Mouse (Mus musculus) CH12.LX (cell line): Measurements from ENCODE around the gene Gm10491. TPM values are rescaled to one million over a fixed set of nuclear protein-coding genes. Genes with fewer than 3 reads are reported as not detected.

Experiments used
- DNase-seq: peaks from one replicate; pipeline ENCODE4 v3.0.0-alpha.2; 2013; ENCODE audit errors: extremely low read depth
- H3K27ac ChIP-seq: 2 replicates; pipeline ENCODE4 v1.5.1; 2012; ENCODE audit warnings: low read depth, mild to moderate bottlenecking, control low read depth, moderate library complexity; ENCODE audit not compliant: insufficient read depth
- H3K27me3 ChIP-seq: replicated peaks from 2 replicates; pipeline ENCODE3; 2012; ENCODE audit warnings: inconsistent platforms
- H3K36me3 ChIP-seq, 2 experiments: replicated peaks in 1 of 2; 2 replicates each; pipeline versions ENCODE3 to v1.6.1; 2012; ENCODE audit warnings: inconsistent platforms in 1 of 2, low read length in 1 of 2, mild to moderate bottlenecking in 1 of 2, mixed read lengths in 1 of 2, moderate library complexity in 1 of 2; ENCODE audit not compliant: control insufficient read depth in 1 of 2, insufficient read depth in 1 of 2
- H3K4me1 ChIP-seq, 2 experiments: 2 replicates each; pipeline ENCODE4 v1.6.1; 2012; ENCODE audit warnings: inconsistent platforms in 1 of 2, moderate library complexity in 1 of 2; ENCODE audit not compliant: insufficient read depth in 2 of 2, control insufficient read depth in 1 of 2
- H3K4me2 ChIP-seq: 2 replicates; pipeline ENCODE4 v1.6.1; 2012; ENCODE audit warnings: low read depth, mild to moderate bottlenecking, control low read depth; ENCODE audit not compliant: poor library complexity, insufficient read depth, severe bottlenecking
- H3K4me3 ChIP-seq, 3 experiments: fragments of 150-350 bp in 1 of 3; sonication (generic) in 1 of 3; replicated peaks in 1 of 3; 2 replicates each; pipeline versions ENCODE3 to v1.5.1; 2011 to 2012; ENCODE audit warnings: low read depth in 2 of 3, low read length in 2 of 3, mild to moderate bottlenecking in 2 of 3, moderate library complexity in 2 of 3, control low read depth in 1 of 3, improper control_type of control experiment in 1 of 3, inconsistent platforms in 1 of 3, mixed read lengths in 1 of 3; ENCODE audit not compliant: poor library complexity in 1 of 3
- H3K79me2 ChIP-seq: replicated peaks from 2 replicates; pipeline ENCODE4 v1.6.1; 2012; ENCODE audit warnings: mild to moderate bottlenecking, moderate library complexity; ENCODE audit not compliant: control insufficient read depth, poor library complexity, insufficient read depth, severe bottlenecking; ENCODE audit errors: extremely low read depth
- H3K9ac ChIP-seq: 2 replicates; pipeline ENCODE4 v1.6.1; 2012; ENCODE audit warnings: low read depth, mild to moderate bottlenecking, control low read depth, moderate library complexity; ENCODE audit not compliant: insufficient read depth
- H3K9me3 ChIP-seq: replicated peaks from 2 replicates; pipeline ENCODE3; 2012; ENCODE audit warnings: low read length, inconsistent platforms, mixed read lengths
- CHD2 ChIP-seq: IDR thresholded peaks from 2 replicates; pipeline ENCODE4 v1.6.1; 2011; ENCODE audit warnings: low read length, improper control_type of control experiment
- EP300 ChIP-seq: IDR thresholded peaks from 2 replicates; pipeline ENCODE4 v1.6.1; 2011; ENCODE audit warnings: low read length, improper control_type of control experiment
- ETS1 ChIP-seq: conservative IDR thresholded peaks from 2 replicates; pipeline ENCODE4 v1.6.1; 2012; ENCODE audit warnings: low read depth, mild to moderate bottlenecking, inconsistent platforms, low read length, improper control_type of control experiment, moderate library complexity
- GABPA ChIP-seq: IDR thresholded peaks from 2 replicates; pipeline ENCODE4 v1.6.1; 2012; ENCODE audit warnings: low read depth, low read length, improper control_type of control experiment, inconsistent platforms; ENCODE audit not compliant: insufficient replicate concordance
- HCFC1 ChIP-seq: IDR thresholded peaks from 2 replicates; pipeline ENCODE4 v1.6.1; 2012; ENCODE audit warnings: low read depth, mild to moderate bottlenecking, inconsistent platforms, low read length, improper control_type of control experiment
- JUN ChIP-seq: IDR thresholded peaks from 2 replicates; pipeline ENCODE4 v1.6.1; 2011; ENCODE audit warnings: low read depth, mild to moderate bottlenecking, low read length, improper control_type of control experiment, moderate library complexity; ENCODE audit not compliant: insufficient read depth
- KAT2A ChIP-seq: IDR thresholded peaks from 2 replicates; pipeline ENCODE4 v1.6.1; 2012; ENCODE audit warnings: low read length, improper control_type of control experiment, inconsistent platforms; ENCODE audit not compliant: insufficient replicate concordance
- MAFK ChIP-seq: IDR thresholded peaks from 2 replicates; pipeline ENCODE4 v1.6.1; 2011; ENCODE audit warnings: low read length, improper control_type of control experiment; ENCODE audit not compliant: insufficient replicate concordance
- MXI1 ChIP-seq: IDR thresholded peaks from 2 replicates; pipeline ENCODE4 v1.6.1; 2011; ENCODE audit warnings: mild to moderate bottlenecking, low read depth, low read length, improper control_type of control experiment
- NELFE ChIP-seq: IDR thresholded peaks from 2 replicates; pipeline ENCODE4 v1.6.1; 2011; ENCODE audit warnings: low read depth, low read length, improper control_type of control experiment
- PAX5 ChIP-seq: IDR thresholded peaks from 2 replicates; pipeline ENCODE4 v1.6.1; 2012; ENCODE audit warnings: low read length, inconsistent platforms, mixed read lengths
- POLR2A ChIP-seq: IDR thresholded peaks from 2 replicates; pipeline ENCODE4 v1.6.1; 2011; ENCODE audit warnings: low read depth, mild to moderate bottlenecking, improper control_type of control experiment, low read length
- RAD21 ChIP-seq: IDR thresholded peaks from 2 replicates; pipeline ENCODE4 v1.6.1; 2011; ENCODE audit warnings: low read depth, mild to moderate bottlenecking, low read length, improper control_type of control experiment, moderate library complexity
- RCOR1 ChIP-seq: conservative IDR thresholded peaks from 2 replicates; pipeline ENCODE4 v1.6.1; 2012; ENCODE audit warnings: low read depth, mild to moderate bottlenecking, inconsistent platforms, low read length, improper control_type of control experiment
- SMC3 ChIP-seq: IDR thresholded peaks from 2 replicates; pipeline ENCODE4 v1.6.1; 2011; ENCODE audit warnings: low read depth, low read length, improper control_type of control experiment
- TCF12 ChIP-seq: IDR thresholded peaks from 2 replicates; pipeline ENCODE4 v1.6.1; 2014; ENCODE audit warnings: low read depth, mild to moderate bottlenecking, inconsistent platforms, low read length, improper control_type of control experiment
- UBTF ChIP-seq: IDR thresholded peaks from 2 replicates; pipeline ENCODE4 v1.6.1; 2012; ENCODE audit warnings: low read depth, mild to moderate bottlenecking, inconsistent platforms, low read length, improper control_type of control experiment, moderate library complexity
- USF1 ChIP-seq: IDR thresholded peaks from 2 replicates; pipeline ENCODE4 v1.6.1; 2014; ENCODE audit warnings: low read depth, mild to moderate bottlenecking, inconsistent platforms, low read length, improper control_type of control experiment
- USF2 ChIP-seq: conservative IDR thresholded peaks from 2 replicates; pipeline ENCODE4 v1.6.1; 2011; ENCODE audit warnings: low read depth, low read length, improper control_type of control experiment
- ZC3H11A ChIP-seq: IDR thresholded peaks from 2 replicates; pipeline ENCODE4 v1.6.1; 2012; ENCODE audit warnings: low read depth, mild to moderate bottlenecking, inconsistent platforms, low read length, improper control_type of control experiment
- ZKSCAN1 ChIP-seq: IDR thresholded peaks from 2 replicates; pipeline ENCODE4 v1.6.1; 2012; ENCODE audit warnings: low read depth, inconsistent platforms, low read length, improper control_type of control experiment, borderline replicate concordance
- ZMIZ1 ChIP-seq: IDR thresholded peaks from 2 replicates; pipeline ENCODE4 v1.6.1; 2012; ENCODE audit warnings: low read depth, mild to moderate bottlenecking, inconsistent platforms, low read length, improper control_type of control experiment
- ZNF384 ChIP-seq: IDR thresholded peaks from 2 replicates; pipeline ENCODE4 v1.6.1; 2012; ENCODE audit warnings: low read depth, low read length, improper control_type of control experiment, inconsistent platforms
- dilution Hi-C: fragments of 300-500 bp; cut with MboI; formaldehyde crosslinking; loops from 2 replicates; pipeline ENCODE4 v1.14.3; 2020; ENCODE audit warnings: low sequenced_read_pairs; ENCODE audit not compliant: extremely low pct_unique_long_range_greater_than_20kb, extremely low pct_ligation_motif_present
- in situ Hi-C: fragments of 300-500 bp; cut with MboI; formaldehyde crosslinking; loops from 3 replicates; pipeline ENCODE4 v1.14.3; 2019; ENCODE audit warnings: low sequenced_read_pairs, low pct_ligation_motif_present, low pct_unique_long_range_greater_than_20kb, mixed read lengths
- polyA plus RNA-seq: library from polyadenylated mRNA; unstranded; fragments of >175 nt; gene quantifications from 2 replicates; pipeline ENCODE4 v1.2.1, GENCODE M21; 2012; ENCODE audit warnings: low read depth; ENCODE audit not compliant: insufficient read length
- total RNA-seq, 2 experiments: library from RNA; depleted of rRNA; stranded (reverse); fragments of 300-350 nt in 1 of 2; fragments of >200 nt in 1 of 2; gene quantifications; 2 replicates each; pipeline ENCODE4 v1.2.3; 2012 to 2014

Gm10491 gene
- total and polyA plus RNA-seq, 3 experiments, result not detected

GRCm38 (mm10) chrX:7947108-7947899 is 39.7 kb upstream of the Gm10491 start, which contains the start of gene Hdac6:
Gene Hdac6 (minus strand): TSS chrX:7947889.
- no peaks in the 10 kb centered on the region for H3K9me3 ChIP-seq
- no peak for DNase-seq
- in situ Hi-C loops (no loop called here), dilution Hi-C loops (no loop called here)
- H3K9ac ChIP-seq, result peak within 1 kb of the TSS; percentile 79
- peaks cover 0 to 4% of the 10 kb centered on the region in 2 experiments; a peak in 1 of 4 replicates for H3K4me1 ChIP-seq
- H3K36me3 ChIP-seq, result peaks cover 4 to 15% of the 10 kb centered on the region in 2 experiments
- H3K27me3 ChIP-seq, result no peaks in the 10 kb centered on the region
- H3K4me2 ChIP-seq, result peak within 1 kb of the TSS; percentile 75
- H3K4me3 ChIP-seq, result peak within 1 kb of the TSS; percentile 52 to 64 (median 58)
- no peak within 1 kb of the TSS for H3K27ac ChIP-seq
- no peaks in the 10 kb centered on the region for H3K79me2 ChIP-seq
- TF ChIP-seq ZNF384, result no peak
- TF ChIP-seq HCFC1, result no peak
- no peak for TF ChIP-seq RAD21
- no peak for TF ChIP-seq SMC3
- TF ChIP-seq NELFE, result 0 out of 2 replicates have a peak, but pooled peaks have one; percentile 30
- TF ChIP-seq POLR2A, result peak; percentile 70
- TF ChIP-seq RCOR1, result no peak
- no peak for TF ChIP-seq MXI1
- no peak for TF ChIP-seq UBTF
- no peak for TF ChIP-seq KAT2A
- no peak for TF ChIP-seq EP300
- no peak for TF ChIP-seq ETS1
- TF ChIP-seq TCF12, result 0 out of 2 replicates have a peak, but pooled peaks have one; percentile 23
- TF ChIP-seq MAFK, result no peak
- TF ChIP-seq GABPA, result no peak

DNA sequence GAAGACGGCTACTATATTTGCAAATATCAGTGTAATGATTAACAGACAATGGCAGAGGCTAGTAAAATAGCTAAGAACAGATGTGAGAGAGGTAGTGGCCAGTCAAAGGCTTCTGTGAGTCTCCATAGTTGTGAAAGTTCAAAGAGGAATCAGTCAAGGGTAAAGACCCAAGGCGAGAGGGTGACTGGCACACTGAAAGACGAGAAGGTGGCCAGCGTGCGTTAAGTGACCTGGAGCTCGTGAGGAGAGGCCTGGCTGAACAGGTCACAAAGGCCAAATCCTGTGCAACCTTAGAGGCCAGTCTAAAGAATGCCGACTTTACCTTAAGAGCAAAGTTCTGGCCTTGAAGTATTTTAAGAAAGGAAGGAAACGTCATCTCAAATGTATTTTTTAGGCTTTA is 38.0 kb upstream of the Gm10491 start:
- TF ChIP-seq USF1 (no peak), PAX5 (no peak), ZMIZ1 (no peak), JUN (no peak), USF2 (no peak), ZC3H11A (no peak), EP300 (no peak), CHD2 (no peak), ZKSCAN1 (no peak)
- DNase-seq, result no peak
- dilution Hi-C loops, result no loop called here
- peaks cover 11 to 27% of the 10 kb centered on the region in 2 experiments for H3K36me3 ChIP-seq
- in situ Hi-C loops, result no loop called here
- H3K4me2 ChIP-seq, result no peak overlapping the region
- no peak overlapping the region for H3K9ac ChIP-seq
- no peaks in the 10 kb centered on the region for H3K27me3 ChIP-seq
- H3K27ac ChIP-seq, result no peak overlapping the region
- no peaks in the 10 kb centered on the region for H3K9me3 ChIP-seq
- no peak overlapping the region for H3K4me3 ChIP-seq
- no peaks in the 10 kb centered on the region for H3K79me2 ChIP-seq
- H3K4me1 ChIP-seq, result peaks cover 0 to 4% of the 10 kb centered on the region in 2 experiments; a peak in 1 of 4 replicates
